Mouse (Mus musculus) kidney, embryonic 15.5 days (tissue): Measurements from ENCODE around the gene Pmis2. TPM values are rescaled to one million over a fixed set of nuclear protein-coding genes. Genes with fewer than 3 reads are reported as not detected.
A peak's percentile ranks its signal among the peaks of the same experiment; 100 is the strongest.

Experiments used
- ATAC-seq: fragments of 200-750 bp; cut with Nextera tagmentation; replicated peaks from 2 replicates; pipeline ENCODE4 v1.8.0; 2017; ENCODE audit warnings: moderate TSS enrichment; ENCODE audit not compliant: low FRiP score
- H3K27ac ChIP-seq: fragments of 300-500 bp; sonication (generic); 2 replicates; pipeline ENCODE4 v1.5.1; 2015; ENCODE audit warnings: mild to moderate bottlenecking, inconsistent platforms
- H3K27me3 ChIP-seq: fragments of 300-500 bp; sonication (generic); 2 replicates; pipeline ENCODE4 v1.6.1; 2015; ENCODE audit warnings: inconsistent platforms
- H3K36me3 ChIP-seq: fragments of 300-500 bp; sonication (generic); 2 replicates; pipeline ENCODE4 v1.6.1; 2015; ENCODE audit warnings: inconsistent platforms
- H3K4me1 ChIP-seq: fragments of 300-500 bp; sonication (generic); 2 replicates; pipeline ENCODE4 v1.6.1; 2015; ENCODE audit warnings: inconsistent platforms
- H3K4me2 ChIP-seq: fragments of 300-500 bp; sonication (generic); 2 replicates; pipeline ENCODE4 v1.6.1; 2015; ENCODE audit warnings: moderate library complexity, mild to moderate bottlenecking, inconsistent platforms
- H3K4me3 ChIP-seq: fragments of 300-500 bp; sonication (generic); replicated peaks from 2 replicates; pipeline ENCODE4 v1.5.1; 2015; ENCODE audit warnings: mild to moderate bottlenecking, inconsistent platforms
- H3K9ac ChIP-seq: fragments of 300-500 bp; sonication (generic); 2 replicates; pipeline ENCODE4 v1.6.1; 2015; ENCODE audit warnings: mild to moderate bottlenecking, inconsistent platforms
- H3K9me3 ChIP-seq: fragments of 300-500 bp; sonication (generic); replicated peaks from 2 replicates; pipeline ENCODE4 v1.6.1; 2016; ENCODE audit warnings: inconsistent platforms
- WGBS: fragments of 180-500 bp; shearing (Covaris S2); methylation state at CpG from one replicate; pipeline ENCODE4 v1.1.7; 2015; ENCODE audit warnings: mixed read lengths; 5-methylcytosine and 5-hydroxymethylcytosine counted together
- polyA plus RNA-seq: library from polyadenylated mRNA; unstranded; fragments of >200 nt; fragmentation: Nextera tagmentation; extraction: Ambion mirVana; gene quantifications from 2 replicates; pipeline ENCODE4 v1.2.1, GENCODE M21; 2015

Gene Pmis2
- not detected in 2 replicates for polyA plus RNA-seq

- H3K36me3 ChIP-seq = no peaks in the 10 kb centered on the region
- WGBS = 67% methylated on average over 9 of the region's 9 CpGs
- no peak for ATAC-seq
- no peaks in the 10 kb centered on the region; the same call in 1 of the 2 replicates for H3K27me3 ChIP-seq
- H3K9me3 ChIP-seq = no peaks in the 10 kb centered on the region
- no peak within 1 kb of the TSS for H3K9ac ChIP-seq
- no peaks in the 10 kb centered on the region for H3K4me1 ChIP-seq
- no peak within 1 kb of the TSS for H3K4me3 ChIP-seq
- H3K4me2 ChIP-seq = no peak within 1 kb of the TSS
- H3K27ac ChIP-seq = no peak within 1 kb of the TSS
Observed at GRCm38 (mm10) chr7:30671480-30671879, at the start of gene Pmis2. Gene Pmis2, minus strand, starts transcription at chr7:30671605.

GRCm38 (mm10) chr7:30719669-30720068 is 48.3 kb upstream of the Pmis2 start:
- WGBS = 92% methylated on average over 5 of the region's 5 CpGs
- no peaks in the 10 kb centered on the region for H3K36me3 ChIP-seq
- no peak for ATAC-seq

GRCm38 (mm10) chr7:30717716-30718046 is 46.3 kb upstream of the Pmis2 start:
- 11% methylated on average over 14 of the region's 14 CpGs for WGBS
- peak overlapping the region; percentile 77 for H3K4me2 ChIP-seq
- peaks cover 35% of the 10 kb centered on the region for H3K27me3 ChIP-seq
- no peak for ATAC-seq
- H3K27ac ChIP-seq = no peak overlapping the region
- H3K36me3 ChIP-seq = no peaks in the 10 kb centered on the region
- no peak overlapping the region; the same call in 1 of the 2 replicates for H3K9ac ChIP-seq
- H3K4me3 ChIP-seq = peak overlapping the region; percentile 45
- H3K4me1 ChIP-seq = peaks cover 14% of the 10 kb centered on the region
- no peaks in the 10 kb centered on the region for H3K9me3 ChIP-seq

More at GRCm38 (mm10) chr7:30719669-30720068, 48.3 kb upstream of the Pmis2 start:
- Histone ChIP-seq H3K4me1 (peaks cover 14% of the 10 kb centered on the region), H3K4me3 (no peak overlapping the region), H3K4me2 (no peak overlapping the region), H3K27me3 (peaks cover 35% of the 10 kb centered on the region), H3K9ac (no peak overlapping the region), H3K9me3 (no peaks in the 10 kb centered on the region), H3K27ac (no peak overlapping the region)

- peak overlapping the region; percentile 3; the same call in 1 of the 2 replicates for H3K9ac ChIP-seq
Observed at GRCm38 (mm10) chr7:30717006-30717715, 45.8 kb upstream of the Pmis2 start.

GRCm38 (mm10) chr7:30711942-30712341 is 40.5 kb upstream of the Pmis2 start, which contains the start of gene Atp4a:
Gene Atp4a, plus strand, starts transcription at chr7:30712209.
- ATAC-seq = no peak
- Histone ChIP-seq H3K9ac (no peak within 1 kb of the TSS), H3K27me3 (peaks cover 32% of the 10 kb centered on the region), H3K4me2 (no peak within 1 kb of the TSS), H3K4me1 (peaks cover 2% of the 10 kb centered on the region; the same call in 1 of the 2 replicates), H3K36me3 (no peaks in the 10 kb centered on the region), H3K4me3 (no peak within 1 kb of the TSS), H3K9me3 (no peaks in the 10 kb centered on the region), H3K27ac (no peak within 1 kb of the TSS)
- 76% methylated on average over 3 of the region's 3 CpGs for WGBS

More at GRCm38 (mm10) chr7:30717006-30717715, 45.8 kb upstream of the Pmis2 start:
- ATAC-seq = peak; percentile 96
- Histone ChIP-seq H3K36me3 (no peaks in the 10 kb centered on the region), H3K4me3 (peak overlapping the region; percentile 45), H3K27ac (no peak overlapping the region), H3K9me3 (no peaks in the 10 kb centered on the region), H3K27me3 (peaks cover 35% of the 10 kb centered on the region), H3K4me2 (peak overlapping the region; percentile 77), H3K4me1 (peaks cover 14% of the 10 kb centered on the region)
- whole genome bisulfite sequencing = 2% methylated on average over 43 of the region's 43 CpGs

GRCm38 (mm10) chr7:30707441-30707840 is 36.0 kb upstream of the Pmis2 start:
- no peaks in the 10 kb centered on the region for H3K4me1 ChIP-seq
- WGBS = 92% methylated on average over 1 of the region's 1 CpGs
- peaks cover 12% of the 10 kb centered on the region; the same call in 1 of the 2 replicates for H3K27me3 ChIP-seq
- no peak for ATAC-seq
- H3K9me3 ChIP-seq = no peaks in the 10 kb centered on the region
- no peak overlapping the region for H3K4me3 ChIP-seq
- H3K4me2 ChIP-seq = no peak overlapping the region
- no peak overlapping the region for H3K27ac ChIP-seq
- no peaks in the 10 kb centered on the region for H3K36me3 ChIP-seq
- no peak overlapping the region for H3K9ac ChIP-seq

- ATAC-seq = no peak
- Histone ChIP-seq H3K4me3 (no peak overlapping the region), H3K27me3 (peaks cover 5% of the 10 kb centered on the region; the same call in 1 of the 2 replicates), H3K9ac (no peak overlapping the region), H3K4me1 (no peaks in the 10 kb centered on the region), H3K9me3 (no peaks in the 10 kb centered on the region), H3K4me2 (no peak overlapping the region), H3K36me3 (no peaks in the 10 kb centered on the region), H3K27ac (no peak overlapping the region)
- WGBS = 71% methylated on average over 8 of the region's 8 CpGs
Observed at GRCm38 (mm10) chr7:30706214-30706882, 34.9 kb upstream of the Pmis2 start.

GRCm38 (mm10) chr7:30698589-30698988 is 27.2 kb upstream of the Pmis2 start, which contains the start of gene 2200002J24Rik:
Gene 2200002J24Rik, plus strand, starts transcription at chr7:30698926.
- no peaks in the 10 kb centered on the region for H3K36me3 ChIP-seq
- H3K4me2 ChIP-seq = no peak within 1 kb of the TSS
- no peak within 1 kb of the TSS for H3K4me3 ChIP-seq
- WGBS = 38% methylated on average over 9 of the region's 9 CpGs
- H3K9me3 ChIP-seq = no peaks in the 10 kb centered on the region
- H3K27ac ChIP-seq = no peak within 1 kb of the TSS
- ATAC-seq = no peak
- H3K9ac ChIP-seq = no peak within 1 kb of the TSS
- H3K4me1 ChIP-seq = no peaks in the 10 kb centered on the region
- H3K27me3 ChIP-seq = no peaks in the 10 kb centered on the region

- H3K27ac ChIP-seq = no peak overlapping the region
Observed at GRCm38 (mm10) chr7:30698101-30698500, 26.7 kb upstream of the Pmis2 start.

GRCm38 (mm10) chr7:30688325-30688724 is 16.9 kb upstream of the Pmis2 start:
- ATAC-seq = no peak
- Histone ChIP-seq H3K27ac (0 out of 2 replicates have a peak overlapping the region, but pooled peaks have one; percentile 23), H3K4me2 (no peak overlapping the region), H3K4me3 (no peak overlapping the region), H3K9me3 (no peaks in the 10 kb centered on the region), H3K36me3 (no peaks in the 10 kb centered on the region), H3K4me1 (peaks cover 5% of the 10 kb centered on the region; the same call in 1 of the 2 replicates), H3K27me3 (peaks cover 23% of the 10 kb centered on the region), H3K9ac (no peak overlapping the region)
- WGBS = 69% methylated on average over 6 of the region's 6 CpGs

More at GRCm38 (mm10) chr7:30698101-30698500, 26.7 kb upstream of the Pmis2 start:
- 64% methylated on average over 5 of the region's 5 CpGs for WGBS
- H3K9ac ChIP-seq = no peak overlapping the region
- no peaks in the 10 kb centered on the region for H3K4me1 ChIP-seq
- no peak for ATAC-seq
- no peak overlapping the region for H3K4me2 ChIP-seq
- H3K36me3 ChIP-seq = no peaks in the 10 kb centered on the region
- H3K4me3 ChIP-seq = no peak overlapping the region
- H3K9me3 ChIP-seq = no peaks in the 10 kb centered on the region
- no peaks in the 10 kb centered on the region for H3K27me3 ChIP-seq

- 68% methylated on average over 2 of the region's 2 CpGs for WGBS
Observed at GRCm38 (mm10) chr7:30683425-30683824, 12.0 kb upstream of the Pmis2 start.

GRCm38 (mm10) chr7:30681897-30682296 is 10.5 kb upstream of the Pmis2 start:
- H3K9ac ChIP-seq = no peak overlapping the region
- peaks cover 12% of the 10 kb centered on the region for H3K27me3 ChIP-seq
- no peak overlapping the region for H3K4me3 ChIP-seq
- H3K36me3 ChIP-seq = no peaks in the 10 kb centered on the region
- WGBS = 54% methylated on average over 5 of the region's 5 CpGs
- no peak overlapping the region for H3K4me2 ChIP-seq
- H3K27ac ChIP-seq = no peak overlapping the region
- H3K9me3 ChIP-seq = no peaks in the 10 kb centered on the region
- H3K4me1 ChIP-seq = no peaks in the 10 kb centered on the region
- no peak for ATAC-seq

More at GRCm38 (mm10) chr7:30683425-30683824, 12.0 kb upstream of the Pmis2 start:
- Histone ChIP-seq H3K4me2 (no peak overlapping the region), H3K9me3 (no peaks in the 10 kb centered on the region), H3K4me1 (peaks cover 5% of the 10 kb centered on the region; the same call in 1 of the 2 replicates), H3K36me3 (no peaks in the 10 kb centered on the region), H3K27me3 (peaks cover 27% of the 10 kb centered on the region), H3K4me3 (no peak overlapping the region), H3K9ac (no peak overlapping the region), H3K27ac (no peak overlapping the region)
- ATAC-seq = no peak
